Mouse (Mus musculus) gonadal fat pad, adult 2 months (tissue): ENCODE measurements around the gene Gm2a. TPM values are rescaled to one million over a fixed set of nuclear protein-coding genes. Genes with fewer than 3 reads are reported as not detected.
"Not testable (repeated sequence)": the region's sequence is repeated elsewhere in the genome, so short reads cannot be mapped to it uniquely, and the experiment has no call there.

ENCODE experiments used
- DNase-seq: peaks from one replicate; pipeline ENCODE4 v3.0.0-alpha.2; 2012; ENCODE audit warnings: low read depth
- polyA plus RNA-seq: library from polyadenylated mRNA; depleted of rRNA; stranded (reverse); fragments of >200 nt; gene quantifications from 2 replicates; pipeline ENCODE4 v1.2.3, GENCODE M21; 2012; rRNA removed

Gene Gm2a
- 87.2 and 90.0 TPM in 2 replicates for polyA plus RNA-seq

DNA sequence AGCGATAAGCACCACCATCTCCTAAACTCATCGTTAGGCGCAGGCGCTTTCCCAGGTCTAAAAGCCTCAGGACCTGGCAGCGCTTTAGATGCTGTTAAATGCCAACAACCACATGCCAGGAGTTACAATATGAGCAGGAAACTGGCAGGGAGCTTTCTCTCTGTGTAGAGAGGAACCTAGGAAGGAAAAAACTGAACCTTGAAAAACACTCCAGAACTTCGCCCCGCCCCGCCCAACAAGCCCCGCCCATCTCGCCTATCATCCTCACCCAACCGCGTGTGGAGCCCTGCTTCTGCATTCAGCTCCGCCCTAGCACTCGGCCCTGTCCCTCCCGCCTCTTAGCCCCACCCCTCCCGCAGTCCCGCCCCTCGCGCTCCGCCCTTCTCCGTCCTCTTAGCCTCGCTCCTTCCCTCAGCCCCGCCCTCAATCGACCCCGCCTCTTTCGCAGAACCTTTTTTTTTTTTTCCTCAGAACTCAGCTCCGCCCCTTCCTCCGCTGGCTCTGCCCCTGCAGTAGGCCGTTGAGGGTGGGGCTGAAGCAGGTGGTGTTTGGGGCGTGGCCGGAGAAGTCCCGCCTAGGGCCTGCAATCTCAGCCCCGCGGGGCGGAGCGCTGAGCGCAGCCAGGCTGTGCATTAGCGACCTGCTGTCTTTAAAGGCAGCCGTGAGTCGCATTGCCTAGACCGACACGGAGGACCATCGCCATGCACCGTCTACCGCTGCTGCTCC is at the start of gene Gm2a:
Gene Gm2a (plus strand): TSS at position 653 of the 726 bp plus-strand sequence.
- DNase-seq = peak; percentile 86

- no peak for DNase-seq
Observed at GRCm38 (mm10) chr11:55050837-55051510, 46.9 kb upstream of the Gm2a start.

GRCm38 (mm10) chr11:55057511-55057910 is 40.4 kb upstream of the Gm2a start:
- DNase-seq = no peak

GRCm38 (mm10) chr11:55060802-55061201 is 37.1 kb upstream of the Gm2a start:
- DNase-seq = no peak

- no peak for DNase-seq
Observed at GRCm38 (mm10) chr11:55062856-55063255, 35.1 kb upstream of the Gm2a start.

DNA sequence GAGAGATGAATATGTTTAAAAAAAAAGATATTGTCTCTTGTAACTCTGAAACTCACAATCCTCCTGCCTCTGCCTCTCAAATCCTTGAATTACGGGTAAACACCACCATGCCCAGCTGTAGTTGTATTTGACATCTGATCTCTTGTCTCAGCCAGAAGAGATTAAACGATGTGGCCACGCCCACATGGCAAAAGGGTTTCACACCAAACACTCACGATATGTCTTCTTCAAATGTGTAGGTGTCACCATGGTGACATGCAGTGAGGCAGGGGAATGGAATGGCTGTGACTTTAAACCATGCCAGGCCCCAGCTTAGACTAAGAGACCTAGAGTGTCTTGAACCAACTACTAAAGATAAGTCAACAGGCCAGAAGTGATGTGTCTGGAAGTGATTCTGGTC is 31.0 kb upstream of the Gm2a start:
- DNase-seq = no peak

DNA sequence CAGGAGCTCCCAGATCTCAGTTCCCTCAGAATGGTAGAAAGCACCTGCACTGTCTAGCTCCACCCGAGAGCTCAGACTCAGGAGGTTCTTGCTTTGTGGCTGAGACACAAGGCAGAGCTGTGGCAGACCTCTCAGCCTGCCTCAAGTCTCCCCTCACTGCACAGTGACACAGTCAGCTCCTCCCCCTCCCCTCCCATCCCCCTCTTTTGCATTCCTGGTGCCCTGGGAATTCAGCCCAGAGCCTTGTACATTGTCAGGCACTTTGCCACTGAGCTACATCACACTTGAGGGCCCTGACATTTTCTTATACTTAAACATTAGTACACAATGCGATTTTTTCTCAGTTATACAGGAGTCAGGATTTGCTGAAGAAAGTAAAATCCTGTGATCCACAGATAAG is 28.9 kb upstream of the Gm2a start:
- no peak for DNase-seq

DNA sequence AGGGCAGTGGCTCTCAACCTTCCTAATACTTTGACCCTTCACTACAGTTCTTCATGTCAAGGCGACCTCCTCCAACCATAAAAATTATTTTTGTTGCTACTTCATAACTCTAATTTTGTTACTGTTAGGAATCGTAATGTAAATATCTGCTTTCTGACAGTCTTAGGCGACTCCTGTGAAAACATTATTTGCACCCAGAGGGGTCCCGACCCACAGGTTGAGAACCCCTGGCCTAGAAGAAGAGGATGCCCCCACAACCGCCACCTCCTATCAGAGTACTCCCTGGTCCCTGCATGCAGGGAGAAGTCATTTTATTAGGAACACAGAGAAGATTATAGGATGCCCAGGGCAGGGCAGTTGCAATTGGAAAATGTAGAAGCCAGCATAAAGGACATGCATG is 26.6 kb upstream of the Gm2a start:
- DNase-seq = no peak

DNA sequence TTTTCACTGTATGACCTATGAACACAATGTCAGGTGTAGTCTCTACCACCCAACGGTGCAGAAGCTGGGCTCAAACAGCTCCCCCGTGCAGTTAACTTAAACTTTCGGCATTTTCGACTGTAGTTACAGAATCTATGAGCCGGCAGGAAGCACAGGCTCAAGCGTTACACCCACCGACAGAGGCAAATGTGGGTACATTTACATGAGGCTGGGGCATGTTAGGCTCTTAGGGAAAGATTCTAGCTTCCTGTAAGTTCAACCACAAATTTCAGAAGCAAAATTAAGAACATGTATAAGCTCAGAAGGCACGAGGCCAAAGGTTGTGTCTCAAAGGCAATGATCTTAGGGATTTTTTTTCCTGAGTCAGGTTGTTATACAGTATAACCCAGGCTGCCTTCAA is 25.4 kb upstream of the Gm2a start:
- no peak for DNase-seq

DNA sequence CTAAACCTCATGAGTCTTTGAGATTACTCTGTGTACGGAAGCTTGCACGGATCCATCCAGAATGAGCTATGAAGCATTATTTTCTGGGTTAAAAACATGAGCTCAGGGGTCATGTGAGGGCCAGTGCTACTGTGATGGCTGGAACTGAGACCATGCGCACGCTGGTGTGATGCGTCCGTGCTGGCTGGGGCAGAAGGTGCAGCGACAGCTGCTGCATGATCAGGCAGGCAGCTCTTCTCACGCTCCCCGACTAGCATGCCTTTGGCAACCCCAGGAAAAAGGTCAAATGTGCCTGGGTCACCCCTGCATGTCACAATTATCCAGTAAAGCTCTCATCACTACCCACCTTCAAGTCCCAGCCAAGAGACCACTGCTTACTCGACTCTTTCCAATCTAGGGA is 24.7 kb upstream of the Gm2a start:
- no peak for DNase-seq

GRCm38 (mm10) chr11:55075602-55076001 is 22.3 kb upstream of the Gm2a start:
- DNase-seq = no peak

- DNase-seq = no peak
Observed at GRCm38 (mm10) chr11:55076234-55076633, 21.7 kb upstream of the Gm2a start.

DNA sequence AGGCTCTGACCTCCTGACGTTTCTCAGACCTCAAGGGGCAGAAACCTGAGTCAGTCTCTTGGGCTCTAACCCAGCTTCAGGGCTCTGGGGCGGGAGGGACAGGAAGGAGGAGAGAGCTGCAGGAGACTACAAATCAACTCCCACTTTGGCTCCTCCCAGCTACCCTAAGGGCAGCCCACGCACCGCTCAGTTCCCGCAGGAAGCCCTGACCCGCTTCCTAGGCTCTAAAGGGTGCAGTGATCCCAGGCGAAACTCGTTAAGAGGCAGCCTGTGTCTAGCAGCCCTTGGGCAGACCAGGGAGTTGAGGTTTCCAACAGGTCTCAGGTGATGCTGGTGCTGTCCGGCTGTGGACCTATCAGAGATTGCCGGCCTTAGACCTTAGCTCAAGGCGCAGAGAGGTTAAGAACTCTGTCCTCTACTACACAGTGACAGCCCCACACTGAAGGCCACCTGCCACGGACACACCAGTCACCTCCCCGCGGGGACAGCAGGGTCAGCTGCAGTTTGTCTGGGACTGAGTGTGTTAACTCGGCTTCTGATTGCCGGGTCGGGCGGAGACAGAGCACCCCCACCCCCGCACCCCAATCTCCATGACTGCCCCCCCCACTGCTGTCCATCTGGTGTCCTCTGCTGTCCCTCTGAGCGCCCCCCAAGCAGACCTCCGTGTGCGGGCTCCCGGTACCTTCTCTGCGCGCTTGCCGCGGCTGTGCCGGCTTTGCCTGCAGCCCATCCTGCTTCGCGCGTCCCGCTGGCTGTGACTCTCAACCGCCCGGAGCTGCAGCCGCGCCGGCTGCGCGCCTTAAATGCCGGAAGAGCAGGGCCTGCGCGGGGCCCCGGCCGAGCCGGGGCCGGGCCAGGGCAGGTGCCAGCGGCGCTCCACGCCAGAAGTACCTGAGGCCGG is 20.3 kb upstream of the Gm2a start, which contains the start of gene Ccdc69:
Gene Ccdc69 (minus strand): TSS at position 801 of the 901 bp plus-strand sequence.
- no peak for DNase-seq

DNA sequence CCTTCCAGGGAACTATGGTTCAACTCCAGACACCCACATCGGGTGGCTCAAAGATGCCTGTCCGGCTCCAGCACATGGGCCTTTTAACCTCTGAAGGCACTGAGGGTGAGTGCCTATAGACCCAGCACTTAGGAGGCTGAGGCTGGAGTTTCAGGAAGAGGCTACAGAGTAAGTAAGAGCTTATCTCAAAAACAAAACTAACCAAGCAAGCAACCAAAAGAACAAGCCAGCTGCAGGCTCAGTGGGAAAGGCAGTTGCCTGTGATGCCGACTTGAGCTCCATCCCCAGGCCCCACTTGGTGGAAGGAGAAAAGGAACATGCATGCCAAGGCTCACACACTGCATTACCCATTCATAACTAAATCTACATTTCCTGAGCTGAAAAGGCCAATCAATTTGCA is 19.4 kb upstream of the Gm2a start:
- DNase-seq = no peak

DNA sequence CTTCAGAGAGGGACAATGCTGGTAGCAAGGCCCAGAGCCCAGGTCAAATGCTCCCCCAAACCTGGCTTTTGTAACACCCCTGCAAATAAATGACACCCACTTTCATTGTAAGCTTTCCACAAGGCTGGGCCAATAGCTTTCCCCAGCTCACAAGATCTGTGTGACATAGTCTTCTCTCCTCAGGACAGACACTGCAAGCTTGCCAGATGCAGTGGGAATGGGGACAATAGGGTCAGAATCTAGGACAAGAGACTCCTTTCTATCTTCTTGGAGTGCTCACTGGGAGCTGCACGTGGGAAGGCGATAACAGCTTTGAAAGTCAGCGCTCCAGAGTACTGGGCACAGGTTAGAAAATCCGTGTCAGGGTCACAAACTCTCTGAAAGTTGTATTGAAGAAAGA is 18.7 kb upstream of the Gm2a start:
- DNase-seq = no peak

GRCm38 (mm10) chr11:55081206-55081605 is 16.7 kb upstream of the Gm2a start:
- no peak for DNase-seq

GRCm38 (mm10) chr11:55084629-55085028 is 13.3 kb upstream of the Gm2a start:
- no peak for DNase-seq

- DNase-seq = no peak
Observed at GRCm38 (mm10) chr11:55085396-55085795, 12.5 kb upstream of the Gm2a start.

GRCm38 (mm10) chr11:55087006-55087405 is 10.9 kb upstream of the Gm2a start:
- DNase-seq = no peak

- DNase-seq = no peak
Observed at GRCm38 (mm10) chr11:55089892-55090291, 8.0 kb upstream of the Gm2a start.

DNA sequence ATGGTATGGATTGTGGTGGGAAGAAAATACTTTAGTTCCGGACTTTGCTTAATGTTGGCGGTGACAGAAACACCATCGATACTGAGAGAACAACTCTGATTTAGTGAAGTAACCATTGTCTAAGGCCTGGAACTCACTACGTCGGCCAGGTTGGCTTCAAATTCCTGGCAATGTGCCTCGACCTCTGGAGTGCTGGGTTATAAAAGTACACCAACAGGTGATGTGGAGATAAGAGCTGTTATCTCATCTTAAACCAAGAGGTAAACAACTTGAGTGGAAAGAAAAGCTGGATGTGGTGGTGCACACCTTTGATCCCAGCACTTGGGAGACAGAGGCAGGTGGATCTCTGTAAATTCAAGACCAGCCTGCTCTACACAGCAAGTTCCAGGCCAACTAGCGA is 4.8 kb upstream of the Gm2a start:
- no peak for DNase-seq

GRCm38 (mm10) chr11:55096296-55096695 is 1.6 kb upstream of the Gm2a start:
- DNase-seq = not testable (repeated sequence)
